Mouse (Mus musculus): ENCODE measurements at regions not wholly inside any gene's neighbourhood (a gene's known extent, or its start where the extent isn't known, plus 50 kb on each side); places are given as distances from the start of the nearest gene placed in this dataset.

DNA sequence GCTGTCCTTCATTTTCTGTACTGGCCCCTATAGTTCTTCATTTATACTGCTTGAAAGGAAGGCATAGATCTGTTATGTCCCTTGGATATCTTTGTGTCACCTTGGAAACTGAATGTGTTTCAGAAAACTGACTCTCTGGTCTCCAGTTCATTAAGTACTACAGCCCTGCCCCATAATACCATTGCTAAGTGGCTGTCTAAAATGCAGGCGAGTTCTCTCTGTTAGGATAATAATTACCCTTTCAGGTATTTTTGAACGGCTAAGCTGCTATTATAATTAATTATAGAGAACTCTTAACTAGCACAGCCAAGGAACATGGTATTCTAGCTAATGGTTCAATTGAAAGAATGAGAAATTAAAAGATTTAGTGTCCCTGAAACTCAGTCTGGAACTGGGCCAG, 418.5 kb downstream of the Prdm13 start:
- TF ChIP-seq CTCF (IDR thresholded peaks at IDR 0.05; ENCODE audit: borderline replicate concordance, insufficient read depth, low read length), result no peak
- no peak for TF ChIP-seq POLR2A (IDR thresholded peaks at IDR 0.05; ENCODE audit: low read depth, low read length)
- Histone ChIP-seq H3K27ac (ENCODE audit: insufficient read depth, low read length) (no peak overlapping the region), H3K4me3 (ENCODE audit: insufficient read depth, low read length) (no peak overlapping the region), H3K4me1 (ENCODE audit: control insufficient read depth, insufficient read depth, low read length) (no peaks in the 10 kb centered on the region)

DNA sequence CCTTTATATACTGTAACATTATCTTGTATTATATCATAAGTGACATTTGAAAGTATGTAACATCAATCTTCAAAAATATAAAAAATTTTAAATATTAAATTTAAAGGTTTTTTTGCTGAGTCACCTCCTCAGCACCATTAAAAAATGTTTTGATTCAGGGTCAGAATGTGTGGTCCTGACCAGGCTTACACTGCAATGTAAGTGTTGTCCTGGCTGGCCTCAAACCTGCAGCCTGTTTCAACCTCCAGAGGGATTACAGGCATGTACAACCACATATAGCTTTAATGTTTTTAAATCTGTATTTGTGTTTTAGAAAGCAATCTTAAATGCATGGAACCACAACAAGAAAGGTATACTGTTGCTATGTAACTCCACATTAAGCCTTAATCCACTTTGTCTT, 418.9 kb downstream of the Prdm13 start:
- TF ChIP-seq POLR2A (IDR thresholded peaks at IDR 0.05; ENCODE audit: low read depth, low read length) (no peak), CTCF (IDR thresholded peaks at IDR 0.05; ENCODE audit: borderline replicate concordance, insufficient read depth, low read length) (no peak)

GRCm38 (mm10) chr4:21250396-21250795, 435.4 kb downstream of the Prdm13 start:
- Histone ChIP-seq H3K27ac (ENCODE audit: insufficient read depth, low read length) (no peak overlapping the region), H3K4me3 (ENCODE audit: insufficient read depth, low read length) (no peak overlapping the region), H3K4me1 (ENCODE audit: control insufficient read depth, insufficient read depth, low read length) (no peaks in the 10 kb centered on the region)
- TF ChIP-seq POLR2A (IDR thresholded peaks at IDR 0.05; ENCODE audit: low read depth, low read length) (no peak), CTCF (IDR thresholded peaks at IDR 0.05; ENCODE audit: borderline replicate concordance, insufficient read depth, low read length) (no peak)

More for the DNA sequence above, 418.9 kb downstream of the Prdm13 start:
- H3K27ac ChIP-seq (ENCODE audit: insufficient read depth, low read length), result no peak overlapping the region
- no peak overlapping the region for H3K4me3 ChIP-seq (ENCODE audit: insufficient read depth, low read length)
- H3K4me1 ChIP-seq (ENCODE audit: control insufficient read depth, insufficient read depth, low read length), result no peaks in the 10 kb centered on the region

GRCm38 (mm10) chr4:21222631-21223030, 463.1 kb downstream of the Prdm13 start:
- no peak overlapping the region for H3K27ac ChIP-seq (ENCODE audit: insufficient read depth, low read length)
- no peaks in the 10 kb centered on the region for H3K4me1 ChIP-seq (ENCODE audit: control insufficient read depth, insufficient read depth, low read length)
- TF ChIP-seq CTCF (IDR thresholded peaks at IDR 0.05; ENCODE audit: borderline replicate concordance, insufficient read depth, low read length) (peak; percentile 42; the same call in 1 of the 2 replicates), POLR2A (IDR thresholded peaks at IDR 0.05; ENCODE audit: low read depth, low read length) (no peak)
- no peak overlapping the region for H3K4me3 ChIP-seq (ENCODE audit: insufficient read depth, low read length)

- Histone ChIP-seq H3K27ac (ENCODE audit: insufficient read depth, low read length) (no peak overlapping the region), H3K4me1 (ENCODE audit: control insufficient read depth, insufficient read depth, low read length) (no peaks in the 10 kb centered on the region), H3K4me3 (ENCODE audit: insufficient read depth, low read length) (no peak overlapping the region)
- no peak for TF ChIP-seq CTCF (IDR thresholded peaks at IDR 0.05; ENCODE audit: borderline replicate concordance, insufficient read depth, low read length)
- no peak for TF ChIP-seq POLR2A (IDR thresholded peaks at IDR 0.05; ENCODE audit: low read depth, low read length)
Observed at GRCm38 (mm10) chr4:21207617-21208016, 478.1 kb downstream of the Prdm13 start.

GRCm38 (mm10) chr4:21195620-21196019, 490.1 kb downstream of the Prdm13 start:
- Histone ChIP-seq H3K4me3 (ENCODE audit: insufficient read depth, low read length) (no peak overlapping the region), H3K4me1 (ENCODE audit: control insufficient read depth, insufficient read depth, low read length) (no peaks in the 10 kb centered on the region), H3K27ac (ENCODE audit: insufficient read depth, low read length) (no peak overlapping the region)
- TF ChIP-seq CTCF (IDR thresholded peaks at IDR 0.05; ENCODE audit: borderline replicate concordance, insufficient read depth, low read length), result no peak

DNA sequence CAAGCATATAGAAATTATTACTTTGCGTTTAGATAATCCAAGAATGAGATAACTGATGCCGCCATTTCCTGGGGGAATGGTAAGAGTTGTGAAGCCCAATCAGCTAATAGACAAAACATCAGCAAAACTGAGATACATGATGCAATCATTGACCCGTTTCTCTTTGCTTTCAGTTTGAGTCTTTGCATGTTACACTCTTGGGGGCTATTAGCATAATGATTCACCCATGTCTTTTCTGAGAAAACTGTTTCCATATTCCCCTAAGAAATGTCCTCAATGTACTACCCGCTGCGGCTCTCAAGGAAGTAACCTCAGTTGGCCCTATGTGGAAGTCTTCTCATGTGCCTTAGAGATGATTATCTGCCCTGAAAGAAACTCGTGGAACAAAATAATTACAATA, 512.0 kb downstream of the Prdm13 start:
- no peaks in the 10 kb centered on the region for H3K4me1 ChIP-seq (ENCODE audit: control insufficient read depth, insufficient read depth, low read length)
- no peak overlapping the region for H3K27ac ChIP-seq (ENCODE audit: insufficient read depth, low read length)
- TF ChIP-seq POLR2A (IDR thresholded peaks at IDR 0.05; ENCODE audit: low read depth, low read length) (no peak), CTCF (IDR thresholded peaks at IDR 0.05; ENCODE audit: borderline replicate concordance, insufficient read depth, low read length) (no peak)
- H3K4me3 ChIP-seq (ENCODE audit: insufficient read depth, low read length), result no peak overlapping the region

GRCm38 (mm10) chr4:21173019-21173418, 512.7 kb downstream of the Prdm13 start:
- no peak overlapping the region for H3K4me3 ChIP-seq (ENCODE audit: insufficient read depth, low read length)
- TF ChIP-seq POLR2A (IDR thresholded peaks at IDR 0.05; ENCODE audit: low read depth, low read length) (no peak), CTCF (IDR thresholded peaks at IDR 0.05; ENCODE audit: borderline replicate concordance, insufficient read depth, low read length) (no peak)
- H3K4me1 ChIP-seq (ENCODE audit: control insufficient read depth, insufficient read depth, low read length), result no peaks in the 10 kb centered on the region
- no peak overlapping the region for H3K27ac ChIP-seq (ENCODE audit: insufficient read depth, low read length)

- H3K27ac ChIP-seq (ENCODE audit: insufficient read depth, low read length), result no peak overlapping the region
- no peak for TF ChIP-seq CTCF (IDR thresholded peaks at IDR 0.05; ENCODE audit: borderline replicate concordance, insufficient read depth, low read length)
- no peak for TF ChIP-seq POLR2A (IDR thresholded peaks at IDR 0.05; ENCODE audit: low read depth, low read length)
- no peaks in the 10 kb centered on the region for H3K4me1 ChIP-seq (ENCODE audit: control insufficient read depth, insufficient read depth, low read length)
- no peak overlapping the region for H3K4me3 ChIP-seq (ENCODE audit: insufficient read depth, low read length)
Observed at GRCm38 (mm10) chr4:21170734-21171133, 515.0 kb downstream of the Prdm13 start.

DNA sequence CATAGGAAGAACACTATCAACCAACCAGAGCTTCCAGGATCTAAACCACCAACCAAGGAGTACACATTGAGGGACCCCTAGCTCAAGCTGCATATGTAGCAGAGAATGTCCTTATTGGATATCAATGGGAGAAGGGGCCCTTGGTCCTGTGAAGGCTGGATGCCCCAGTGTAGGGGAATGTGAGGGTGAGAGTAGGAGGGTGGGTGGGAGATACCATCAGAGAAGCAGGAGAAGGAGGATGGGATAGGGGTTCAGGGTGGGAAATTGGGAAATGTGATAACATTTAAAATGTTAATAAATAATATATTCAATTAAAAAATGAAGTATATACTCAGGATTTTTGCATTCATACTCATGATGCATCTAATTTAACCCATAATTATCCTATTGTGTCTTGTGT, 523.6 kb downstream of the Prdm13 start:
- H3K27ac ChIP-seq (ENCODE audit: insufficient read depth, low read length), result no peak overlapping the region
- H3K4me1 ChIP-seq (ENCODE audit: control insufficient read depth, insufficient read depth, low read length), result no peaks in the 10 kb centered on the region
- TF ChIP-seq POLR2A (IDR thresholded peaks at IDR 0.05; ENCODE audit: low read depth, low read length) (no peak), CTCF (IDR thresholded peaks at IDR 0.05; ENCODE audit: borderline replicate concordance, insufficient read depth, low read length) (no peak)
- H3K4me3 ChIP-seq (ENCODE audit: insufficient read depth, low read length), result no peak overlapping the region

GRCm38 (mm10) chr4:21125892-21126291, 559.9 kb downstream of the Prdm13 start:
- Histone ChIP-seq H3K4me3 (ENCODE audit: insufficient read depth, low read length) (no peak overlapping the region), H3K27ac (ENCODE audit: insufficient read depth, low read length) (no peak overlapping the region), H3K4me1 (ENCODE audit: control insufficient read depth, insufficient read depth, low read length) (no peaks in the 10 kb centered on the region)
- TF ChIP-seq CTCF (IDR thresholded peaks at IDR 0.05; ENCODE audit: borderline replicate concordance, insufficient read depth, low read length) (no peak), POLR2A (IDR thresholded peaks at IDR 0.05; ENCODE audit: low read depth, low read length) (no peak)
